Mouse (Mus musculus) urinary bladder, postnatal 4 days (tissue): ENCODE results near the gene Creb3.

Experiments used
- DNase-seq, 2 experiments: peaks; one replicate each; pipeline ENCODE4 v3.0.0; 2021 to 2022; ENCODE audit warnings: low spot score in 2 of 2

Creb3 gene

GRCm38 (mm10) chr4:43558028-43558630 is 4.0 kb upstream of the Creb3 start:
- DNase-seq, result no peak

- peak; percentile 65 to 74 for DNase-seq
These were observed 3.3 kb upstream of the Creb3 start for GRCm38 (mm10) chr4:43558631-43559356.

- DNase-seq, result no peak
These were observed 2.5 kb upstream of the Creb3 start for GRCm38 (mm10) chr4:43559519-43560242.

GRCm38 (mm10) chr4:43560243-43560611 is 1.9 kb upstream of the Creb3 start:
- DNase-seq, result no peak

GRCm38 (mm10) chr4:43560976-43561375 is 1.2 kb upstream of the Creb3 start:
- DNase-seq, result no peak

- no peak for DNase-seq
These were observed 616 bp upstream of the Creb3 start for GRCm38 (mm10) chr4:43561436-43561996.

GRCm38 (mm10) chr4:43562769-43563600 is 853 bp downstream of the Creb3 start:
- DNase-seq, result no peak

GRCm38 (mm10) chr4:43563601-43563875 is 1.4 kb downstream of the Creb3 start:
- DNase-seq, result no peak

GRCm38 (mm10) chr4:43564231-43564630 is 2.1 kb downstream of the Creb3 start:
- DNase-seq, result no peak

- DNase-seq, result no peak
These were observed 5.0 kb downstream of the Creb3 start for GRCm38 (mm10) chr4:43567140-43567539.

GRCm38 (mm10) chr4:43571395-43572045 is 9.4 kb downstream of the Creb3 start:
- DNase-seq, result no peak

- no peak for DNase-seq
These were observed 11.4 kb downstream of the Creb3 start for GRCm38 (mm10) chr4:43573561-43573960.

- no peak for DNase-seq
These were observed 13.2 kb downstream of the Creb3 start for GRCm38 (mm10) chr4:43575356-43575755.

GRCm38 (mm10) chr4:43577237-43577881 is 15.2 kb downstream of the Creb3 start:
- no peak for DNase-seq

GRCm38 (mm10) chr4:43578376-43579204 is 16.5 kb downstream of the Creb3 start, which contains the start of the genes Rgp1 and Gba2:
TSS of gene Rgp1 (plus strand) at chr4:43578715.
TSS of gene Gba2 (minus strand) at chr4:43578873.
- DNase-seq, result peak; percentile 83 to 84

- DNase-seq, result no peak
These were observed 17.1 kb downstream of the Creb3 start for GRCm38 (mm10) chr4:43579256-43579655.

GRCm38 (mm10) chr4:43579731-43580130 is 17.6 kb downstream of the Creb3 start:
- no peak for DNase-seq

GRCm38 (mm10) chr4:43580721-43581120 is 18.6 kb downstream of the Creb3 start:
- DNase-seq, result no peak

GRCm38 (mm10) chr4:43581381-43581780 is 19.2 kb downstream of the Creb3 start:
- DNase-seq, result no peak

GRCm38 (mm10) chr4:43582241-43582640 is 20.1 kb downstream of the Creb3 start:
- DNase-seq, result no peak
